Mouse (Mus musculus) spleen, adult 2 months (tissue): ENCODE results near the gene Lhfpl2.

Source experiments
- CTCF ChIP-seq: fragments of 200-500 bp; IDR thresholded peaks from 2 replicates; pipeline ENCODE4 v1.5.1; 2011; ENCODE audit warnings: mild to moderate bottlenecking, inconsistent platforms; ENCODE audit not compliant: insufficient read depth, insufficient read length, insufficient replicate concordance; ENCODE audit errors: extremely low read depth
- POLR2A ChIP-seq: fragments of 200-500 bp; IDR thresholded peaks from 2 replicates; pipeline ENCODE4 v1.6.1; 2011; ENCODE audit warnings: low read depth, low read length, inconsistent platforms

- TF ChIP-seq CTCF (no peak), POLR2A (no peak)
These were observed 184.4 kb downstream of the Lhfpl2 start for GRCm38 (mm10) chr13:94241892-94242524.
